Mouse (Mus musculus): ENCODE data around the gene Lama5. TPM values are rescaled to one million over a fixed set of nuclear protein-coding genes. Genes with fewer than 3 reads are reported as not detected.

Gene Lama5
- polyA plus RNA-seq, 1 experiment from 2014 or later, result 7.2 TPM

GRCm38 (mm10) chr2:180216921-180217320 is 8.7 kb downstream of the Lama5 start:
- Histone ChIP-seq H3K4me3 (no peak overlapping the region), H3K36me3 (0 out of 2 replicates have a peak, but pooled peaks cover 6% of the 10 kb centered on the region), H3K27ac (peak overlapping the region; percentile 8; the same call in 1 of the 2 replicates), H3K4me1 (replicated peaks) (peaks cover 67% of the 10 kb centered on the region), H3K9me3 (no peaks in the 10 kb centered on the region), H3K27me3 (ENCODE audit: insufficient read depth, poor library complexity, severe bottlenecking) (no peaks in the 10 kb centered on the region)
- WGBS, result 63% methylated on average over 5 of the region's 5 CpGs
- no peak for DNase-seq (ENCODE audit: low spot score)

DNA sequence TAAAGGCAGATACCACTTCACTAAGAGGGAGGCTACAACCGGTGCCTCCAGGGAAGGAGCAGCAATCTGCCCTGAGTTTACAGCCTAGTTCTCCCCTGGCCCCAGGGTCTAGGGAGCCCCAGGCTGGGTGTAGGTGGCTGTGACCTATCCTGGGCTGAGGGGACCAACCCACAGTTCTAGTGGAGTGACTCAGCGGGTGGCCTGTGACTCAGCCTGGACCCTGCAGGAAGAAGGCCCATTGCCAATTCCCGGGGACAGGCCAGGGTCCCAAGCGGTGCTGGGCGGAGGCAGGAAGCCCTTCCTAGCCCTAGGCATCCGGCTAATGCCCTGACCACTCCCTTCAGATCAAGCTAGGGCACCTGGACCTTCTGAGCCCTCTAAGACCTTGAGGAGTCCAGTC is 9.7 kb downstream of the Lama5 start:
- Histone ChIP-seq H3K4me1 (replicated peaks) (peaks cover 58% of the 10 kb centered on the region), H3K36me3 (0 out of 2 replicates have a peak, but pooled peaks cover 8% of the 10 kb centered on the region), H3K27me3 (ENCODE audit: insufficient read depth, poor library complexity, severe bottlenecking) (no peaks in the 10 kb centered on the region), H3K27ac (peak overlapping the region; percentile 62), H3K4me3 (no peak overlapping the region), H3K9me3 (no peaks in the 10 kb centered on the region)
- 74% methylated on average over 6 of the region's 6 CpGs for WGBS
- no peak for DNase-seq (ENCODE audit: low spot score)

GRCm38 (mm10) chr2:180215011-180215461 is 10.6 kb downstream of the Lama5 start:
- Histone ChIP-seq H3K9me3 (no peaks in the 10 kb centered on the region), H3K27me3 (ENCODE audit: insufficient read depth, poor library complexity, severe bottlenecking) (no peaks in the 10 kb centered on the region), H3K27ac (peak overlapping the region; percentile 62), H3K36me3 (0 out of 2 replicates have a peak, but pooled peaks cover 7% of the 10 kb centered on the region), H3K4me1 (replicated peaks) (peaks cover 53% of the 10 kb centered on the region), H3K4me3 (no peak overlapping the region)
- WGBS, result 70% methylated on average over 8 of the region's 8 CpGs
- DNase-seq (ENCODE audit: low spot score), result no peak

DNA sequence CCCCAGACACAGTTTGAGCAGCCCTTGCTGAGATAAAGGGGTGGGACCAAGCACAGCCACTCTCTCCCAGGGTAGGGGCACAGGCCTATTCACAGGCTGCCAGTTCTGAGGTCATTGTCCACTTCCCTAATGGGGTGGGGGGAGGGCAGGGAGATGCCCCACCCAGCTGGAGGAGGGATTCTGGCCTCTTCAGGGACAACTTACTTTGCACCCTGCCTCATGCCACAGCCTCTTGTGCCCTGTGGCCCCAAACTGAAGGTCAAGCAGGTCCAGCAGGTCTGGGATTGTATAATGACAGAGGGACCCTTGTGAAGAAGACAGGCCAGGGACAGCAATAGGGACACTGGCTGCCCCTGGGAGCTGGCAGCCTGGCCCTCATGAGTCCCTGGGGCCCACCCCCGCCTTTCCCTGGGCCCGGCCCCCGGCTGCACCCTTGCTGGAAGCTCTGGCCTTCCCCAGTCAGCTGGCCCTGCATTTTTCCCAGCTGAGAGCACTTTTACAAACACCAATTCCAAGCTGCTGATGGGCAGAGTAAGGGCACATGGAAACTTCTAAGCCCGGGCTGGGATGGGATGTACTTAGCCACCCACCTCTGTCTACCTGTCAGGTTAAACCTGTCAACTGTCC is 11.2 kb downstream of the Lama5 start:
- WGBS, result 95% methylated on average over 4 of the region's 4 CpGs
- no peak for DNase-seq (ENCODE audit: low spot score)
- no peaks in the 10 kb centered on the region for H3K27me3 ChIP-seq (ENCODE audit: insufficient read depth, poor library complexity, severe bottlenecking)
- H3K27ac ChIP-seq, result peak overlapping the region; percentile 19; the same call in 1 of the 2 replicates
- H3K4me1 ChIP-seq (replicated peaks), result peaks cover 48% of the 10 kb centered on the region
- H3K36me3 ChIP-seq, result 0 out of 2 replicates have a peak, but pooled peaks cover 7% of the 10 kb centered on the region
- H3K4me3 ChIP-seq, result no peak overlapping the region
- no peaks in the 10 kb centered on the region for H3K9me3 ChIP-seq

DNA sequence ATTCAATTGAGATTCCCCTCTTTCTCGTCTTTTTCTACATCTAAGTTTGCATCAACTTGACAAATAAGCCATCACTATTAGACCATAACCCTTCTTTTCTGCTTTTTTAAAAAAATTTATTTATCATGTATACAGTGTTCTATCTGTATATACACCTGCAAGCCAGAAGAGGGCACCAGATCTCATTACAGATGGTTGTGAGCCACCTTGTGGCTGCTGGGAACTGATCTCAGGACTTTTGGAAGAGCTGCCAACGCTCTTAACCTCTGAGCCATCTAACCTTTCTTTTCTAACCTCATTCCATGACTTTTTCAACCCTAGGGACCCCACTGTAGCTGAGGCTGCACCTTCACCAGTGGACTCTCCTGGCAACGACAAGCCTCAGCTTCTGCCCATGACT is 13.4 kb downstream of the Lama5 start:
- no peak for DNase-seq (ENCODE audit: low spot score)
- no peak overlapping the region for H3K4me3 ChIP-seq
- H3K36me3 ChIP-seq, result 0 out of 2 replicates have a peak, but pooled peaks cover 7% of the 10 kb centered on the region
- H3K27ac ChIP-seq, result no peak overlapping the region
- H3K27me3 ChIP-seq (ENCODE audit: insufficient read depth, poor library complexity, severe bottlenecking), result no peaks in the 10 kb centered on the region
- 84% methylated on average over 3 of the region's 3 CpGs for WGBS
- peaks cover 26% of the 10 kb centered on the region for H3K4me1 ChIP-seq (replicated peaks)
- no peaks in the 10 kb centered on the region for H3K9me3 ChIP-seq

DNA sequence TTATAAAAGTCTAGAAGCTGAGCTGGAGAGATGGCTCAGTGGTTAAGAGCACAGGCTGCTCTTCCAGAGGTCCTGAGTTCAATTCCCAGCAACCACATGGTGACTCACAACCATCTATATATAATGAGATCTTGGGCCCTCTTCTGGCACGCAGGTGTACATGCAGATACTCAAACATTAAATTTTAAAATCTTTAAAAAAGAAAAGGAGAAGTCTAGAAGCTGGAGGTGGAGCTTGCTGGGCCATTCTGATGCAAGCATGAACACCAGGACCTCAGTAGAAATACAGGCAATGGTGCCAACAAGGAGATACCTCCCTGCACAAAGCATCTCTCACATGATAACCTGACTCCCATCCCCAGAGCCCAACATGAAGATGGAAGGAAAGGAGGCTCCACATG is 16.7 kb downstream of the Lama5 start:
- no peak for DNase-seq (ENCODE audit: low spot score)
- no peaks in the 10 kb centered on the region for H3K27me3 ChIP-seq (ENCODE audit: insufficient read depth, poor library complexity, severe bottlenecking)
- H3K36me3 ChIP-seq, result 0 out of 2 replicates have a peak, but pooled peaks cover 7% of the 10 kb centered on the region
- H3K27ac ChIP-seq, result no peak overlapping the region
- H3K4me1 ChIP-seq (replicated peaks), result peaks cover 7% of the 10 kb centered on the region
- WGBS, result 90% methylated on average over 1 of the region's 1 CpGs
- H3K4me3 ChIP-seq, result no peak overlapping the region
- no peaks in the 10 kb centered on the region for H3K9me3 ChIP-seq

- Histone ChIP-seq H3K4me1 (replicated peaks) (peaks cover 12% of the 10 kb centered on the region), H3K9me3 (no peaks in the 10 kb centered on the region), H3K36me3 (0 out of 2 replicates have a peak, but pooled peaks cover 6% of the 10 kb centered on the region), H3K27ac (no peak overlapping the region), H3K4me3 (no peak overlapping the region), H3K27me3 (ENCODE audit: insufficient read depth, poor library complexity, severe bottlenecking) (no peaks in the 10 kb centered on the region)
- 75% methylated on average over 7 of the region's 7 CpGs for WGBS
- DNase-seq (ENCODE audit: low spot score), result peak; percentile 45
These were observed 17.8 kb downstream of the Lama5 start for GRCm38 (mm10) chr2:180207840-180208239.

DNA sequence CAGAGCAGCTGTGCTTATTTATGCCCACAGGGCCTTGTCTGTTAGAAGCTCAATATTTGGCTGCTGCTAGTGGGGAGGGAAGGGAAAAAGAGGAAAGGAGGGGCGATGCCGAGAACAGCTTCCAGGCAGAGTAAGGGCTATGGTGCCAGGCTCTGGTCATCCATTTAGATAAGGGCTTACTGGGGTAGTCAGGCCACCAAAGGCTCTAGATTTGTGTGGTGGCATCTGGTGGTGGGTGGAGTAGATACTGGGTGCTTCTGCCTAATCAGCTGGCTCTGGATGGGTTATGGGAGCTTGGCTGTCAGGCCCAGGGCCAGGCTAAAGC is 19.7 kb downstream of the Lama5 start:
- 90% methylated on average over 2 of the region's 2 CpGs for WGBS
- no peak for DNase-seq (ENCODE audit: low spot score)
- Histone ChIP-seq H3K4me3 (no peak overlapping the region), H3K27me3 (ENCODE audit: insufficient read depth, poor library complexity, severe bottlenecking) (no peaks in the 10 kb centered on the region), H3K9me3 (no peaks in the 10 kb centered on the region), H3K27ac (no peak overlapping the region), H3K4me1 (replicated peaks) (peaks cover 31% of the 10 kb centered on the region), H3K36me3 (no peaks in the 10 kb centered on the region; the same call in 1 of the 2 replicates)

- Histone ChIP-seq H3K27me3 (ENCODE audit: insufficient read depth, poor library complexity, severe bottlenecking) (no peaks in the 10 kb centered on the region), H3K9me3 (no peaks in the 10 kb centered on the region), H3K36me3 (no peaks in the 10 kb centered on the region; the same call in 1 of the 2 replicates), H3K27ac (no peak overlapping the region; the same call in 1 of the 2 replicates), H3K4me3 (no peak overlapping the region), H3K4me1 (replicated peaks) (peaks cover 37% of the 10 kb centered on the region)
- 81% methylated on average over 12 of the region's 12 CpGs for WGBS
- DNase-seq (ENCODE audit: low spot score), result no peak
These were observed 20.3 kb downstream of the Lama5 start for GRCm38 (mm10) chr2:180205083-180205955.

DNA sequence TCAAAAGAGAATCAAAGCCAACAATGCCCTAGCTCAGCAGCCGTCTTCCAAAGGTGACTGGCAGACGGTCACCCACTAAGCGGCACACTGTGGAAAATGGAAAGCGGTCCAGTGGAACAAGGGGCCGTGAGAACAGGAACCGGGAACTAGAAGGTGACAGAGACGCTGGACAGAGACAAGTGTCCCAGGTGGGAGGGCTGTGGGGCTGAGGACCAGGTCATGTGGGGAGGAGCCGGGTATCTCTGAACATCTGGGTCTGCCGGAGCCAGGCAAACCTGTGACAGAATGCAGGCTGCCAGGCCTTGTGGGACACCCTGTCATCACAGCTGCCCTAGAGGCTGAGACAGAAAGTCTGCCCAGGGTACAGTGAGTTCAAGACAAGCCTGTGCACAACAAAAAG is 21.2 kb downstream of the Lama5 start:
- H3K4me1 ChIP-seq (replicated peaks), result peaks cover 40% of the 10 kb centered on the region
- no peaks in the 10 kb centered on the region for H3K27me3 ChIP-seq (ENCODE audit: insufficient read depth, poor library complexity, severe bottlenecking)
- H3K27ac ChIP-seq, result 0 out of 2 replicates have a peak overlapping the region, but pooled peaks have one; percentile 23
- H3K9me3 ChIP-seq, result no peaks in the 10 kb centered on the region
- H3K4me3 ChIP-seq, result no peak overlapping the region
- WGBS, result 90% methylated on average over 9 of the region's 9 CpGs
- no peaks in the 10 kb centered on the region; the same call in 1 of the 2 replicates for H3K36me3 ChIP-seq
- DNase-seq (ENCODE audit: low spot score), result no peak

- peaks cover 43% of the 10 kb centered on the region for H3K4me1 ChIP-seq (replicated peaks)
- no peaks in the 10 kb centered on the region for H3K27me3 ChIP-seq (ENCODE audit: insufficient read depth, poor library complexity, severe bottlenecking)
- no peaks in the 10 kb centered on the region for H3K9me3 ChIP-seq
- 76% methylated on average over 10 of the region's 10 CpGs for WGBS
- no peak overlapping the region for H3K4me3 ChIP-seq
- H3K36me3 ChIP-seq, result peaks cover 9% of the 10 kb centered on the region
- H3K27ac ChIP-seq, result 0 out of 2 replicates have a peak overlapping the region, but pooled peaks have one; percentile 72
- no peak for DNase-seq (ENCODE audit: low spot score)
These were observed 22.9 kb downstream of the Lama5 start for GRCm38 (mm10) chr2:180202805-180203204.

GRCm38 (mm10) chr2:180202263-180202662 is 23.4 kb downstream of the Lama5 start:
- Histone ChIP-seq H3K27me3 (ENCODE audit: insufficient read depth, poor library complexity, severe bottlenecking) (no peaks in the 10 kb centered on the region), H3K4me1 (replicated peaks) (peaks cover 43% of the 10 kb centered on the region), H3K27ac (peak overlapping the region; percentile 72), H3K9me3 (no peaks in the 10 kb centered on the region), H3K4me3 (no peak overlapping the region), H3K36me3 (peaks cover 13% of the 10 kb centered on the region)
- no peak for DNase-seq (ENCODE audit: low spot score)
- WGBS, result 92% methylated on average over 14 of the region's 14 CpGs

GRCm38 (mm10) chr2:180201303-180201702 is 24.4 kb downstream of the Lama5 start:
- no peaks in the 10 kb centered on the region for H3K9me3 ChIP-seq
- DNase-seq (ENCODE audit: low spot score), result no peak
- H3K36me3 ChIP-seq, result peaks cover 20% of the 10 kb centered on the region
- peak overlapping the region; percentile 72 for H3K27ac ChIP-seq
- 77% methylated on average over 9 of the region's 9 CpGs for WGBS
- no peak overlapping the region for H3K4me3 ChIP-seq
- H3K4me1 ChIP-seq (replicated peaks), result peaks cover 46% of the 10 kb centered on the region
- H3K27me3 ChIP-seq (ENCODE audit: insufficient read depth, poor library complexity, severe bottlenecking), result no peaks in the 10 kb centered on the region
